21 mouse cellular contexts compared by ENCODE assay signal in genomic region chr6:144523479-144523878, GRCm38 (mm10).
DNase-seq lines count a peak whose midpoint lies in the region; ATAC-seq and TF ChIP-seq lines count a peak whose summit lies in the region.
"Had no signal": no experiment of that assay in that cellular context is flagged by ENCODE, and none has a peak within 500 bp of the region (broad histone marks: within the 10 kb centered on the region; RNA-seq: fewer than 3 reads in every experiment).

No protein-coding gene starts in this region.

- H3K27me3 ChIP-seq in heart, embryonic 12.5 days (replicated peaks), result no peaks in the 10 kb centered on the region
- H3K27me3 ChIP-seq in heart, embryonic 10.5 days (ENCODE audit: insufficient read depth, poor library complexity, severe bottlenecking), result no peaks in the 10 kb centered on the region
- no peaks in the 10 kb centered on the region for H3K27me3 ChIP-seq in midbrain, embryonic 14.5 days (ENCODE audit: control insufficient read depth, insufficient read depth, low read length)
- H3K27me3 ChIP-seq: hindbrain, embryonic 13.5 days had no signal

- H3K4me3 ChIP-seq in heart, embryonic 12.5 days, result no peak overlapping the region
- H3K4me3 ChIP-seq in heart, embryonic 10.5 days, result no peak overlapping the region
- H3K4me3 ChIP-seq in midbrain, embryonic 14.5 days (replicated peaks; ENCODE audit: low read depth, low read length), result no peak overlapping the region
- H3K4me3 ChIP-seq: hindbrain, embryonic 13.5 days; left cerebral cortex, adult 2 months; limb, embryonic 10.5 days had no signal

- TF ChIP-seq POLR2A in brain, embryonic 14.5 days (IDR thresholded peaks at IDR 0.05; ENCODE audit: borderline replicate concordance, extremely low read depth, insufficient read depth, insufficient read length, poor library complexity, severe bottlenecking), result no peak

- H3K9ac ChIP-seq in heart, embryonic 12.5 days, result no peak overlapping the region
- no peak overlapping the region for H3K9ac ChIP-seq in midbrain, embryonic 14.5 days (replicated peaks; ENCODE audit: low read length)
- H3K9ac ChIP-seq: hindbrain, embryonic 13.5 days; liver, postnatal 0 days had no signal

- 57% methylated on average over 11 of the region's 11 CpGs for WGBS in heart, embryonic 12.5 days
- WGBS in heart, embryonic 10.5 days, result 67% methylated on average over 11 of the region's 11 CpGs
- 54% methylated on average over 11 of the region's 11 CpGs for WGBS in midbrain, embryonic 14.5 days

- ATAC-seq in heart, embryonic 12.5 days (ENCODE audit: insufficient number of reproducible peaks, low FRiP score), result no peak
- ATAC-seq in midbrain, embryonic 14.5 days (ENCODE audit: low FRiP score, low TSS enrichment), result no peak
- ATAC-seq: liver, postnatal 0 days had no signal

- H3K4me1 ChIP-seq in heart, embryonic 12.5 days (replicated peaks), result no peaks in the 10 kb centered on the region
- no peaks in the 10 kb centered on the region for H3K4me1 ChIP-seq in heart, embryonic 10.5 days
- H3K4me1 ChIP-seq in midbrain, embryonic 14.5 days (ENCODE audit: control insufficient read depth, insufficient read depth, low read length), result no peaks in the 10 kb centered on the region
- H3K4me1 ChIP-seq: limb, embryonic 10.5 days had no signal

- intact Hi-C loops in gastrocnemius, postnatal 14 days (cut with DNase I; ENCODE audit: low total_unique reads), result no loop called here

- H3K4me2 ChIP-seq in heart, embryonic 12.5 days, result peak overlapping the region; percentile 15
- no peak overlapping the region for H3K4me2 ChIP-seq in midbrain, embryonic 14.5 days (ENCODE audit: low read length)
- H3K4me2 ChIP-seq: hindbrain, embryonic 13.5 days had no signal

- H3K9me3 ChIP-seq in heart, embryonic 12.5 days (replicated peaks), result peaks cover 3% of the 10 kb centered on the region; the same call in 1 of the 2 replicates
- H3K9me3 ChIP-seq in heart, embryonic 10.5 days, result no peaks in the 10 kb centered on the region
- no peaks in the 10 kb centered on the region for H3K9me3 ChIP-seq in midbrain, embryonic 14.5 days (ENCODE audit: control insufficient read depth, low read length)
- H3K9me3 ChIP-seq: hindbrain, embryonic 13.5 days; limb, embryonic 10.5 days had no signal

- DNase-seq in heart, embryonic 10.5 days (ENCODE audit: low spot score), result no peak
- DNase-seq in R1 (ENCODE audit: low read depth, low spot score), result peak; percentile 5
- peak; percentile 76 for DNase-seq in brain, embryonic 14.5 days (ENCODE audit: low read depth)
- DNase-seq in midbrain, embryonic 14.5 days, result peak; percentile 31
- no peak for DNase-seq in adrenal gland, adult 8-10 months
- no peak for DNase-seq in gastrocnemius, postnatal 14 days
- DNase-seq: adrenal gland, postnatal 10 days; cerebellum, adult 11-12 months; cerebellum, postnatal 25 days; heart, adult 18-20 months; kidney, adult 9 months; kidney, postnatal 25 days; liver, postnatal 0 days; lung, postnatal 10 days; right cerebral cortex, postnatal 14 days; spleen, adult 18-20 months; thymus, postnatal 25 days had no signal

- H3K36me3 ChIP-seq in heart, embryonic 12.5 days, result no peaks in the 10 kb centered on the region
- H3K36me3 ChIP-seq in heart, embryonic 10.5 days, result no peaks in the 10 kb centered on the region
- no peaks in the 10 kb centered on the region for H3K36me3 ChIP-seq in midbrain, embryonic 14.5 days (ENCODE audit: control insufficient read depth, insufficient read depth, low read length)
- H3K36me3 ChIP-seq: hindbrain, embryonic 13.5 days; limb, embryonic 10.5 days had no signal

- no peak overlapping the region for H3K27ac ChIP-seq in heart, embryonic 12.5 days (ENCODE audit: poor library complexity, severe bottlenecking)
- H3K27ac ChIP-seq in heart, embryonic 10.5 days, result no peak overlapping the region
- no peak overlapping the region for H3K27ac ChIP-seq in midbrain, embryonic 14.5 days (replicated peaks; ENCODE audit: low read depth, low read length)
- H3K27ac ChIP-seq: hindbrain, embryonic 13.5 days; left cerebral cortex, adult 2 months; limb, embryonic 10.5 days had no signal

- no peak for TF ChIP-seq CTCF in brain, embryonic 14.5 days (IDR thresholded peaks at IDR 0.05; ENCODE audit: borderline replicate concordance, extremely low read depth, insufficient read depth, insufficient read length)

Comparison
In these comparisons a context has a peak if more than half of its experiments do, and no peak if none do; other contexts are left out.
1. DNase-seq: peak in R1 (single experiment), brain, embryonic 14.5 days (single experiment) and midbrain, embryonic 14.5 days (single experiment); none in heart, embryonic 10.5 days (single experiment), adrenal gland, adult 8-10 months (single experiment) and gastrocnemius, postnatal 14 days (single experiment).